Mouse (Mus musculus) gastrocnemius, adult 8-10 months (tissue): ENCODE measurements around the gene Gm21977. TPM values are rescaled to one million over a fixed set of nuclear protein-coding genes. Genes with fewer than 3 reads are reported as not detected.
"Not testable (repeated sequence)": the region's sequence is repeated elsewhere in the genome, so short reads cannot be mapped to it uniquely, and the experiment has no call there.

Experiments used
- DNase-seq, 2 experiments: peaks; one replicate each; pipeline ENCODE4 v3.0.0; 2022; ENCODE audit warnings: low spot score in 2 of 2
- total RNA-seq, 4 experiments: library from RNA; stranded (reverse); gene quantifications; 2 replicates each; pipeline ENCODE4 v1.2.4; 2022

The Gm21977 gene
- total RNA-seq = not detected

GRCm38 (mm10) chr14:42853377-42853776 lies at the start of gene Gm21977:
Gm21977 (minus strand) TSS chr14:42853477.
- DNase-seq = not testable (repeated sequence)

Other genes starting within 250 kb of the Gm21977 start
- not detected for gene Gm3633, start 211.6 kb downstream of the Gm21977 start, total RNA-seq
- not detected for gene Gm10378, start 197.5 kb downstream of the Gm21977 start, total RNA-seq
- not detected for gene Gm3015, start 84.7 kb downstream of the Gm21977 start, total RNA-seq
- gene Gm10377, start 55.5 kb downstream of the Gm21977 start, total RNA-seq = not detected
- not detected for gene Gm8082, start 140.1 kb upstream of the Gm21977 start, total RNA-seq
- not detected for gene Gm10376, start 162.2 kb upstream of the Gm21977 start, total RNA-seq
- gene Gm8094, start 223.2 kb upstream of the Gm21977 start, total RNA-seq = not detected
- not detected for gene Gm8104, start 247.1 kb upstream of the Gm21977 start, total RNA-seq